Mouse (Mus musculus): ENCODE measurements around the gene Lsm14a. TPM values are rescaled to one million over a fixed set of nuclear protein-coding genes. Genes with fewer than 3 reads are reported as not detected.

The Lsm14a gene
- polyA plus RNA-seq, 1 experiment from 2014 or later, result 54.7 TPM

Other genes starting within 250 kb of the Lsm14a start
- gene Uba2, start 223.7 kb downstream of the Lsm14a start, polyA plus RNA-seq (2014; fragmentation: Nextera tagmentation; extraction: Ambion mirVana), result 199 and 213 TPM in 2 replicates
- gene Pdcd2l, start 196.7 kb downstream of the Lsm14a start, polyA plus RNA-seq (2014; fragmentation: Nextera tagmentation; extraction: Ambion mirVana), result 79.4 and 84.3 TPM in 2 replicates
- gene Gpi1, start 163.0 kb downstream of the Lsm14a start, polyA plus RNA-seq (2014; fragmentation: Nextera tagmentation; extraction: Ambion mirVana), result 190 and 199 TPM in 2 replicates
- not detected in 2 replicates for gene Gm6096, start 142.3 kb downstream of the Lsm14a start, polyA plus RNA-seq (2014; fragmentation: Nextera tagmentation; extraction: Ambion mirVana)
- gene 4931406P16Rik, start 79.8 kb downstream of the Lsm14a start, polyA plus RNA-seq (2014; fragmentation: Nextera tagmentation; extraction: Ambion mirVana), result 25.3 and 31.2 TPM in 2 replicates